Mouse (Mus musculus) right cerebral cortex, postnatal 4 days (tissue): ENCODE measurements around the gene Cib2.
"Not testable (repeated sequence)": the region's sequence is repeated elsewhere in the genome, so short reads cannot be mapped to it uniquely, and the experiment has no call there.

Source experiments
- DNase-seq: peaks from one replicate; pipeline ENCODE4 v3.0.0-alpha.2; 2022

Cib2 gene

DNA sequence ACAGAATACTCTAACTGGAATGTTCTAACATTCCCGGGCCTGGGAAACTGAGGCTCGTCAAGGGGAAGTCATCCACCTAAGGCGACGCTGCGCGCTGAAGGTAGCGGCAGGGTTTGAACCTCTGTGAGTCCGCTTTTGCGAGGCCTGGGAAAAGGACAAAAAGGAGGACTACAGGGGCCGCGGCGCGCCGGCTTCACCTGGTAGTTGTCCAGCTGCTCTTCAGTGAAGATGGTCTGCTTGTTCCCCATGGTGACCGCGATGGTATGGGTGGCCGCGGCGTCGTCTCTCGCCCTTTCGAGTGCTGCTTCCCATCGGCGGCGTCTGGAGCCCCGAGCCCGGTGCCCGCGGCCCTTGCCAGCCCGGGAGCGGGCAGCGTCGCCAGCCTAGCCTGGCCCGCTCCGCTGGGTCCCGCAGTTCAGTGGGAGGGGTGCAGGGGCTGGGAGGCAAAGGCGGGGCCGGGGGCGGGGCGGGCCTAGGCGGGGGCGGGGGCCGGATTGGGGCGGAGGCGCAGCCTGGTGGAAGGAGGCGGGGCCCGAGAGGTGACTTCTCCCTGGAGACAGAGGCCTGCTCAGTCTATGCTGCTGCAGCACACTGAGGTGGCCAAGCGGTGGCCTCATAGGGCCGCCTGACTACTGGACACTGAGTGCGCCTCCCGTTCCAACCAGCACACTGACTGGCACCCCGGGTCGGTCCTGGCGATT, at the start of gene Cib2:
TSS of gene Cib2 (minus strand) at position 448 of the 701 bp plus-strand sequence.
- peak; percentile 70 for DNase-seq

DNA sequence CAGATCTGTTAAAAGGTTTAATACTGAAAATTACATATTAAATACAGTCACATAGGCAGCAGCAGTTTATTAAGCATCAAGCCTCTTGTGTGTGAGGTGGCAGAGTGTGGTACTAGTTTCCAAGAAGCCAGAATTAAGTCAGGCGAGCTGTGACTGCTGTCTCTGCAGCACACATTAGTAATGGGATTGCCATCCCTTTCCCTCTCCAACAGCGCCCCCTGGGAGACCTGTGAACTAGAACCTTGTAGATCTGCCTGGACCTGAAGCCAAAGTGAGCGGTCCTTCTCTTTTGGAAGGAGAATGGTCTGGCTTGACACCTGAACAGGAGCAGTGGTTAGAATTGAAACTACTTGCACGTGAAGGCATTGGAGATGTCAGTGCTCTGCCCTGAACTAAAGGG, 44.9 kb upstream of the Cib2 start:
- peak; percentile 79 for DNase-seq

DNA sequence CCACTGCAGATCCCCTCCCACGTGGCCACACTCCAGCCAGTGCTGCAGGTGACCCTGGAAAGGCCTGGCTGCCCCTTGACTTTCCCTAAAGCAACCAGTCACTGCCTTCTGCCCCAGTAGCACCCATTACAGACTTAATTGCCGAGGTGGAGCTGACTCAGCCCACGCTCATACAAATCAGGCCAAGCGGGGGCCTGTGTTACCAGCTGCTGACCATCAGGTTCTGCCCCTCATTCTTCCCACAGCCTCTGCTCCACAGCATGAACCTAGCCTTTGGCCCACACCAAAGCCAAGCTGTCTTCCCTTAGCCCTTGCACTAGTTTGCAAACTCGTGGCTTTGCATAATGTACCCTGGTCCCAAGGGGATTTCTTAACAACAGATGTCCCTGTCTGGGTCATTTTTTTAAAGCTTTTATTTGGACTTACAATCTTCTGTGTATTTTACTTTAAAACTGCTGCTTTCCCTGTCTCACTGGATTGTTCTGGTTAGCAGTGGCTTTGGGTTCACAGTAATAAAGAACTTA, 44.2 kb upstream of the Cib2 start:
- no peak for DNase-seq

DNA sequence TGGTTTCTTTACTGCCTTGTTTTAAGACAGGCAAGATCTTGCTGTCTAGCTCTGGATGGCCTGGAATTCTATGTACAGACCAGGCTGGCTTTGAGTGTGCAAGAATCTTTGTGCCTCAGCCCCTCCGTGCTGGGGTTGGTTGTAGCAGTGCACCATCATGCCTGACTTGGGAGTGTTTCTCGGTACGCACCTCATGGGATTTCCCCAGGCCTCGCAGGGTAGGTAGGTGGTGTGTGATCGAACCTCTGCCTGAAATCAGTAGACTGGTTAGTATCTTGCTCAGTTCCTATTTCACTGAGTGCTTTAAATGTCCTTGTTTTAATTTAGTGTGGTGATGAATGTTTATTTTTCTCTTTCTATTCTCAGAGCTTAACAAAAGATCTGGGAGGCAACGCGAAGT, 42.9 kb upstream of the Cib2 start:
- DNase-seq, result no peak

DNA sequence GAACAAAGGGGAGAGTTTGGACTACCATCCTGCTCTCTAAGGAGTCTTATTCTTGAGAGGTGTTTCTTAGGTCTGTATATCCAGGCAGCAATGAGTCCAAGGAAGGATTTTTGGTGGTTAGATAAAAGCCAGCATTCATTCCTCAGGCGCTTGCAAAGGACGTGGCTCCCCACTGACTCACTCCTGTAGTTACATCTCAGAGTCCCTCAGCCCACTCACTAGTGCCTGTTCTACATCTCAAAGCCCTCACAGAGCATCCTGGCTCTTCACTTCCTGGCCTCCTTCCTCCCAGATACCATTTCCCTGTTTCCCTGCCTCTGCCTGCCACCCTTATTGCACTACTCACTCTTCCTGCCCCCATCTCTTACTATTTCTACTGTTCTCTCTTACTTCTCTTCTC, 42.4 kb upstream of the Cib2 start:
- DNase-seq, result no peak

DNA sequence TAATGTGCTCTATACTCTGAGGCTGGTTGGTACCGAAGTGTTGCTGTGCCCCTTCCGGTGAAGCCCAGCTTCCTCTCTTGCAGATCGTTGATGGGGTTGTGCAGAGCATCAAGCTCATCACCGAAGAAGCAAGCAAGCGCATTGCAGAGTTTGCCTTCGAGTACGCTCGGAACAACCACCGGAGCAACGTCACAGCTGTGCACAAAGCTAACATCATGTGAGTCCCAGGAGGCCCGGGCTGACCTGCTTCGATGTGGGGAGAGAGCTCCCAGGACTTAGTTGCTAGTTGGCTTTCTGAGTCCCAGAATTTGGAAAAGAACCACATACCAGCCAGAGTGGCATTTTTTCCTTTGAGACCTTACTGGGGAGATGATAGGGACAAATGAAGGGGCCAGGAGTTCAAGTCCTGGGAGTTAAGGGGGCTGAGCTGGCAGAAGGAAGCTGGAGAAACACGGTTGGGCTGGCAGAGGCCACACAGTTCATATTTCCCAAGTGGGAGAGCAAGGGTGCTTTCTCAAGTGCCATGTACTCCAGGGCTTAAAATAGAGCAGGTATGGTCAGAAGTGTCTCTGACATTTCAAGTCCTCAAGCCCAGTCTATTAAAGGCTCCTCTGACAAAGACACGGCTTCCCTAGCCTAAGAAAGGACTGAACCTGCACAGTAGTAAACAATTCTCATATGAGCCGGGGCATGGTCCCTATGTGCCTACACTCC, 36.9 kb upstream of the Cib2 start:
- DNase-seq, result no peak

DNA sequence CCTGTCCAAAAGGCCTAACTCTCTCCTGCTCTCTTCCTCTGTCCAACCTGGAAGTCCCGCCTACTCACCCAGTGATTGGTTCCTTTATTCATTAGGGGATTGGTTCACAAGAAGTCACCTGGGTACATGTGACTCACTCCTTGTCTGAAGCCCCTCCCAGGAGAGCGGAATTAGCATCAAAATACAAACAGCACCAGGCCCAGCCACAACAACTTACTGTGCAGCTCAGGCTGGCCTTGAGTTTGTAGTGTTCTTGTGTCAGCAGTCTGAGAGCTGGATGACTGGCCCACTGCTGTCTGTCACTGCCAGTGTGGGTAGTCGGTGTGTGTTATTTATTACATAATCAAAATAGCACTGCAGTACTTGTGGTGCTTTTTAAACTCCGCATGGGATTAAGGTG, 33.6 kb upstream of the Cib2 start:
- not testable (repeated sequence) for DNase-seq

DNA sequence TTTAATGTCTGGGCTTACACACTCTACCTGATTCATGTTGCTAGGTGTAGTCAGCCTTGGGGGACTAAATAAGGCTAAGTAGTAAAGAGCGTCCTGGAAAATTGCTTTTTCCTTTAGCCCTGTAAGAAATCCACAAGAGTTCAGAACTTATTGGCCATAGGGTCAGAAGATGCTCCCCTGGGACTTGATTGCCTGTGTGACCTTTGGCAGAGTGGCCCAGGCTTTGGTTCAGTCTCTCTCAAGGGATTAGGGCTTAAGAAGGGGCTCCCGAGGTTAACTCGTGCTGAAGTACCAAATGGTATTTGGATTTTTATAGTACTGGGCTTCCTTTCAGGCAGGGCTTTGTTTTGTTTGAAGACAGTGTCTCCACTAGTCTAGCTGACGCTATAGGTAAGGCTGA, 27.8 kb upstream of the Cib2 start:
- DNase-seq, result no peak

DNA sequence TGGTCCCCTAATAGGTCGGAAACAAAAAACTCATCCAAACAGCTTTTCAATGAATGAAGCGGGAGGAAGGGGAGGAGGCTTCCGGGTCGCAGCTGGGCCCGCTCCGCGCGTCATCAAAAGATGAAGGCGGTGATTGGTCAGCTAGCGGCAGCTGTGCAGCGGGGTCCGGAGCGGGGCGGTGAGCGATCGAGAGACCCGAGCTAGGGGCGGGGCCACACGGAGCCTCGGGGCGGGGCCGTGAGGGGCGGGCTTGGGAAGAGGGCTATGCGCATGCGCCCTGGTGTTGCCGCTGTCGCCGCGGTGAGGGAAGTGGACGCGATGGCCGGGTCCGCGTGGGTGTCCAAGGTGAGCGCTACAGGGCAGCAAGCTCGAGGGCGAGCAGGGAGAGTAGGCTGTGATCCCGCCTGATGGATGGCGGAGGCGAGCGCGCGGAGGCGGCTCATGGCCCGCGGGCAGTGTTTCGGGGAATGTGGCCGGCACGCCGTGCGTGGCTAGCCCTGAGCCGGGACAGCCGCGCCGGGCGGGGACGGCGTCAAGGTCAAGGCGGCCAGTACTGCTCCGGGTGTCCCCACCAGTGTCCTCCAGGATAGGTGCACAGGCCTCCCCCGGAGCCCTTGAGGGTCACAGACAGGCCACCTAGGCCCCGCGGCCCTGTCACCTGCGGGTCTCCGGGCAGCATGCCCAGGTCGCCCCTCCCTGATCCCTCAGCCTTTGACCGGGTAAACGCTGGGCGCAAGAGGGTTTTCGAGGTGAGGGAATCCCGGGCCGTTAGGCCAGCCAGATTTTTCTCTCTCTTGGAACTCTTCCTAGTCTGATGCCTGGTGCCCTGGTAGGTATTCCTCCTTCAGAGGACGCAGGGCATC, 26.4 kb upstream of the Cib2 start, which contains the start of gene Idh3a:
TSS of gene Idh3a (plus strand) at position 136 of the 863 bp plus-strand sequence.
- peak; percentile 99 for DNase-seq

DNA sequence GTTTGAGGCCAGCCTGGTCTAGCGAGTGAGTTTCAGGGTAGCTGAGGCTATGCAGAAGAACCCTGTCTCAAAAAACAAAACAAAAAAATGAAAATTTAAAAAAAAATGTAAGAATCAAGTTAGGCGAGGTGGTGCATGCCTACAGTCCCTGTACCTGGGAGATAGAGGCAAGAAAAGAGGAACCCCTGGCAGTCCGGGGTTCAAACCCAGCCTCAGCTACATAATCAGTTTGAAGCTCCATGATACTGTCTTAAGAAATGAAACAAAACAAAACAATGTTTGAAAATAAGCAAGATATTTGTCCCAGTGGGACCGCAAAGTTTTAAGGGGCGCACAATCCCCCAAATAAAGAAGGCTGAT, 25.8 kb upstream of the Cib2 start:
- no peak for DNase-seq

DNA sequence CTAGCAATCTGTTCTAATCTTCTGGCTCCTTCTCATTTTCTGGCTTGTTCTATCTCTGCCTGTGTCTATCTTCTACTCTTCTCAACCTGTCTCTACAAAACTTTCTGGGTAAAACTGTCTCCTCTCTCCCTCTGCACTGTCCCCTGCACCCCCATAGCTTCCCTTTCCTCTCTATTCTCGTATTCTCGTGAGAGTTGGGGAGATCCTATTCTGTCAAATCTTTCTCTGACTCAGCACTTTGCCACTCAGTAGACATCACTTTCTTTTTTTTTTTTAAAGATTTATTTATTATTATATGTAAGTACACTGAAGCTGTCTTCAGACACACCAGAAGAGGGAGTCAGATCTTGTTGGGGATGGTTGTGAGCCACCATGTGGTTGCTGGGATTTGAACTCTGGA, 24.1 kb upstream of the Cib2 start:
- DNase-seq, result not testable (repeated sequence)

DNA sequence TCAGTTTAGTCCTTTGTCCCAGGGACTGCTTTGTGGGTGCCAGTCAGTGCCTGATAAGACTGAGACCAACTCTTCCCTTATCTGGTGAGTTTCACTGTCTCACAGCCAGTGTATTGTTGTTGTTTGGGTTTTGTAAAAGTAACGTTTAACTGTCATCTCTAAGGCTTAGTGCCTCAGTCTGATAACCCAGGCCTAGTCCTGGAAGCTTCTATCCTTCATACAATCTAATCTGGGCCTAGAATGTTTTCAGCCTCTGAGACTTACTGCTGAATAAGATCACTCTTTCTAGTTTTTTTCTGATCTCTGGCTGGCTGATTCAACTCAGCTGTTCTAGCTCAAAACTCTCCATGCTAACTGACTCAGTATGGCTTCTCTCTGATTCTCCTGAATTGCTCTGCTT, 23.7 kb upstream of the Cib2 start:
- no peak for DNase-seq

DNA sequence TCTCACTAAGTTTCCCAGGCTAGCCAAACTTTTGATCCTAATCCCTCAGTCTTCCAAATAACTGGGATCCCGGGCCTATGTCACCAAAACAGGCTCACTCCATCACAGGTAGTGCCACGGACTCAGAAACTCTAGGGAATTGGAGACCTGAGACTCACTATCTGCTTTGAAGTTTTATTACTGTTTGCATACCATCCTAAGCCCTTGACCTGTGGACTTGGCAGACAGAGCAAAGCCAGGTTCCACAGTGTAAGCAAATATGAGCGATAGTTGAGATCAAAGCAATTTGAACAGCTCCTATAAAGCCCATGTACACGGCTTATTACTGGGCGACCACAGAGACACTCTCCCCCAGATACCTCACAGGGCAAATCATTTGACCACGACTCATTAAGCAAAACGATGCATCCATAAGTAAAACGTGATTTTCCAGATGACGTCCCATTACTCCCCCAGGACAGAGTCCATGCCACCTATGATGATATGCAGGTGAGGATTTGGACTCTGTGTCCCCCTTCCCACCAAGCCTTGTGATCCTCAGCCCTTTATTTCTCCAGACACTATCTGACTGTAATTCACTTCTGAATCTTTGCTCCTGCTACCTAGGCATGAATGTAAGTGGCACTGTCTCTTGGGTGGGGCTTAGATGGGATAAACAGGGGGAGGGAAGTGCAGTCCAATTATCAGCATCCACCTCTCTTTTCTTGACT, 11.3 kb upstream of the Cib2 start:
- DNase-seq, result no peak

DNA sequence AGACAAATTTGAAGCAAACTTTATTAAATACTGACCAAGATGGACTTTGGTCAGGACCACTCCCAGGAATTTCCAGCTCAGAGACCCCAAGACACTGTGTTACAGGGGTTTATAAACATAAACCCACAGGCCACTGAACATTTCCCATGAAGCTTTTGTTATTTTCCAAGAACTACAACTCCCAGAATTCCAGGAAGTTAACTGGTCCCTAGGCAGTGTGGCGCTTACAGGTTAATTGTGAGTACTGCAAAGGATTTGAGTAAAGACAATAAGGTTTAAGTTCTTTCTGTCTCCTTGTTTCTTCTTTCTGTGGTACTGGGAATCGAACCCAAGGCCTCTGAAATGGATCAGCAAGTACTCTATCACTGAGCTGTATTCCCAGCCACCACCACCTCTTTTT, 8.7 kb upstream of the Cib2 start:
- no peak for DNase-seq

DNA sequence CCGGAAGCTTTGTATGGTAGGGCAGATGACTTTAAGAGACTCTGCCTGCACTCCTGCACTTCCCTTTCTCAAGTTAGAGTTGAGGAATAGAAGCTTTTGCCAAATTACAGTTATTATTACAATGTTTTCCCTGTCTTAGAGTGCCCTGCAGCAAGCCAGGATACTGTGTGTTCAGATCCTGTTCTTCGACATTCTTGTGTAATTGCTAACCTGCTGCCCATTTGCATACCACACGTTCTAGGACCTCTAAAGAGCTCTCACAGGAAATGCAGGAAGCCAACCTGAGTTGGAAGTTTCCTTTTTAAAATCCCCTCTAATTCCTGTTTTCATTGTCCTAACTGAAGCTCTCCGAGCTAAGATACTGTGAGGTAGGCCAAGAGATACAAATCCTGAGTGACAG, 6.9 kb upstream of the Cib2 start:
- no peak for DNase-seq

DNA sequence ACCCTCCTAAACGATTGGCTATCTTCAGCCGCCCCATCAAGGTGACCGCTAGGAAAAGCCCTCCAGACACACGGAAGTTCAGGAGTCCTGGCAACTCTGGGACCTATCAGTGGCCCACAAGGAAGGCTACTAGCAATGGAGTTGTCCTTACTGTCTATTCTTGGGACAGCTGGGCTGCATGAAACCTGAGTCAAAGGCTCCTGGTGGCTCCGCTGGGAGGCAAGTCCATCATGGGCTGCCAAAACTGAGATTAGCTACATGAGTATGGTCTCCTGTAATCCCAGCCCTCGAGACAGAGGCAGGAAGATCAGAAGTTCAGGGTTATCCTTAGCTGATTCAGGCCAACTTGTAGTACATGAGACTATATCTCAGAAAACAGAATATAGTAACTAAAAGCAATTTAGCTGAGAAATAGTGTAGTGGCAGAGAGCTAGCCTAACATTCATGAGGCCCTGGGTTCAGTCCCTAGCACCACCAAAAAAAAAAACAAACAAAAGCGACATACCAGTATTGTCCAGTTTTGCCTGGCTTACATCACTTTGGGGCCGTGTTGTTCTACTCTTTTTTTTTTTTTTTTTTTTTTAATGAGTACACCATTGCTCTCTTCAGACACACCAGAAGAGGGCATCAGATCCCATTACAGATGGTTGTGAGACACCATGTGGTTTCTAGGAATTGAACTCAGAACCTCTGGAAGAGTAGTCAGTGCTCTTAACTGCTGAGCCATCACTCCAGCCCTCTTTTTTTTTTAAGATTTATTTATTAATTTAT, 998 bp upstream of the Cib2 start:
- no peak for DNase-seq

DNA sequence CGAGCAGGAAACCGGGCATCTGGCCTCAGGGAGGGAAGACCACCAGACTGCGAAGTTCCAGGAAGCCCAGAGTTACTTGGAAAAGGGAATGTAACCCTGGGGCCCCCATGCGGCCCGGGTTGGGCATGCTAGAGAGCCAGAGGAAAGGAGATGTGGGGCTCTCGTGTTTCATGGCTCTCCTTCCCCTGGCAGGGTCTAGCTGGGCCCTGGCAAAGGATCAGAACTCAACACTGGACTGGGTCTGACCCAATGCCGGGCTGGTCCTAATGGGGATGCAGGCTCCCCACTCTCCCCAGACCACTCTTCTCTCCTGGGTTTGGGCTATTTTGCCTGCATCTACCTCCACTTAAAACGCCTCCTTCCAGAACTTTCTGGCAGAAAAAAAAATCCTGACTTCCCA, 1.3 kb downstream of the Cib2 start:
- no peak for DNase-seq

DNA sequence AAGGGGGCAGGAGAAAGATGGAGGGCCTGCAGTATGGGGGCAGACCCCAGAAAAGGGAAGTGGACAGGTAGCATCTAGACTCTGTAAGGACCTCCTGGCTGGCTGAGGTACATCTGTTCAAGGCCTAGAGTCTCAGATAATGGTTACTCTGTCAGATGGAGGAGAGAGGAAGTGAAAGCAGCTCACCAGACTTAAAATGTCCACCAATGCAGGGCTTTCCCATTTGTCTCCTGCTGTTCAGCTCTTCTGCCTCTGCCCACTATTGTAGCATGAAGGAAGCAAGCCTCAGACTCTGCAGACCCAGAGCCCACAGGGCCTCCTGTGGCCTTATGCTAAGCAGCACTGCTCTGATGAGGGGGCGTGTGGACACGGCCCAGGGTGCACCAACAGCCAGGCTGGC, 5.0 kb downstream of the Cib2 start:
- DNase-seq, result no peak

DNA sequence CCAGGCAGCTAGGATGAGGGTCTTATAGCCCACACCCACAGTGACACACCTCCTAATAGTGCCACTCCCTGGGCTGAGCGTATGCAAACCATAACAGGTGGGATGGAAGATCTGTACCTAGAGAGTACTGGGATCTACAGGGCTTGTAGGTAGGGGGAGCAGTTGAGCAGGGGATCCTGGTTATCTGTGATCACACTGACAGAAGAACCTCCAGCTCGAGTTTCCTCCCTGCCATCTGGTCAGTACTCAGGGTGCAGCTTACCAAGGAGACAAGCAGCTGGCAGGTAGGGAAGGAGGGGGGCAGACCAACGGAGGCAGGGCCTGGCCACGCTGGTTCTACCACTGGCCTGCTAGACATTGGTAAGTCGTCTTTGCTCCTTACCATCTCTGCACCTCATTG, 7.6 kb downstream of the Cib2 start:
- no peak for DNase-seq

DNA sequence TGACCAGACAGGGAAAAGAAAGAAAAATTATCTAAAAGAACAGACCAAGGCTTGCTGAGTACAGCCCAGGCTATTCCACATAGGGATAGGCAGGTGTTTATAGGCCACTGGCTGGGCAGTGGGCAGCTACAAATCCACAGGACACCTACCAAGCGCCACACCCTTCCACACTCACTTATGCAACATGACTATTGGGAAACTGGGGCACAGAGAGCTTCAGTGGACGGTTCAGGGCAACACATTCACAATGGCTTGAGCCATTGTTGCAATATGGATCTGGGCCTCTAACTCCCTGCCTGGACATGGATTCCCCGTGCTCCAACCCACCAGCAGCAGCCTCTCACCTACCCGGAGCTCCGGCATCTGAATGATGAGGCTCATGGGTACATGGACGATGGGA, 10.6 kb downstream of the Cib2 start:
- no peak for DNase-seq

DNA sequence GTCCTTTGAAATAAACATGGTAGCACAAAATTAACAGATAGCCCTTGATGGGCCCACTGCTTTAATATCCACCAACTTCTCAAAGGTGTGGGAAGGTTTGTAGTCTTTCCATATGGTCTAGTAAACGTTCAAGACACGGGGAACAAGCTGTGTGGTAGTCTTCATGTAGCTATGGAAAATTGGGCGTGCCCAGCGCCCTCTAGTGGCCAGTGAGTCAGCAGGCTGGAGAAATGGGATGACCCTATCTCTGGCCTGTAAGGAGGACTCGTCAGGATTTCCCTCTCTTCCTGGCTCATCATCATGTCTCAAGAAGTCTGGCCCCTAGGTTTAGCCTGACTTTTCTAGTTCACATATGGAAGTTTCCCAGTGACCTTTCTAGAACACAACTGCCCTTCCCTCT, 12.5 kb downstream of the Cib2 start:
- peak; percentile 57 for DNase-seq

DNA sequence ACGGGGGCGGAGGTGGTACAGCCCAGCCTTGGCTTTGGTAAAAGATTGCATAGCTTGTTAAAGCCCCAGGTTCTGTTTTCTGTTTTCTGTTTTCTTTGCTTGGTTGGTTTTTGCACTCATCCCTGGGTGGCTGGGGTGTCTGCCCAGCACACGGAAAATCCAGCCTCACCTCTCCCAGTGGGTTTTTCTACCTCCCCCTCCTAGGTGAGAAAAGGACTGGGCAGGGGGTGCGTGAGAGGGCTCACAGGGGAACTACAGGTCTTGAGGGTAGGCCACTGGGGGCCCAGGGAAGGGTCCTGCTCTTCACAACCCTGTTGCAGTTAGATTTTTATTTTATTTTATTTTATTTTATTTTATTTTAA, 15.1 kb downstream of the Cib2 start:
- DNase-seq, result no peak
